Mouse (Mus musculus) kidney, adult 2 months (tissue): Measurements from ENCODE around the gene Casp14. TPM values are rescaled to one million over a fixed set of nuclear protein-coding genes. Genes with fewer than 3 reads are reported as not detected.

Experiments used
- DNase-seq: peaks from one replicate; pipeline ENCODE4 v3.0.0; 2021
- H3K27ac ChIP-seq: fragments of 200-500 bp; 2 replicates; pipeline ENCODE4 v1.5.1; 2012; ENCODE audit warnings: low read depth, low read length, control low read depth, inconsistent platforms; ENCODE audit not compliant: insufficient read depth
- H3K27me3 ChIP-seq: fragments of 200-500 bp; replicated peaks from 2 replicates; pipeline ENCODE4 v1.6.1; 2012; ENCODE audit warnings: mild to moderate bottlenecking, moderate library complexity, low read length, inconsistent platforms; ENCODE audit not compliant: control insufficient read depth, insufficient read depth
- H3K36me3 ChIP-seq: fragments of 200-500 bp; 2 replicates; pipeline ENCODE4 v1.6.1; 2012; ENCODE audit warnings: mild to moderate bottlenecking, moderate library complexity, low read length, inconsistent platforms; ENCODE audit not compliant: control insufficient read depth, insufficient read depth
- H3K4me1 ChIP-seq: fragments of 200-500 bp; 2 replicates; pipeline ENCODE4 v1.6.1; 2011; ENCODE audit warnings: low read length; ENCODE audit not compliant: control insufficient read depth, insufficient read depth
- H3K4me3 ChIP-seq: fragments of 200-500 bp; 2 replicates; pipeline ENCODE4 v1.5.1; 2011; ENCODE audit warnings: mild to moderate bottlenecking, low read depth, low read length, control low read depth; ENCODE audit not compliant: insufficient read depth
- CTCF ChIP-seq: fragments of 200-500 bp; conservative IDR thresholded peaks from 2 replicates; pipeline ENCODE4 v1.5.1; 2011; ENCODE audit warnings: low read depth, mild to moderate bottlenecking, control low read depth, low read length, moderate library complexity, mixed read lengths; ENCODE audit not compliant: insufficient read depth, insufficient read length
- POLR2A ChIP-seq: fragments of 200-500 bp; IDR thresholded peaks from one replicate; pipeline ENCODE4 v1.6.1; 2011; ENCODE audit warnings: low read depth, low read length, control low read depth
- WGBS: fragments of 180-500 bp; shearing (Covaris S2); methylation state at CpG from one replicate; pipeline ENCODE4 v1.1.7; 2018; 5-methylcytosine and 5-hydroxymethylcytosine counted together
- polyA plus RNA-seq: library from polyadenylated mRNA; depleted of rRNA; stranded (reverse); fragments of >200 nt; gene quantifications from 2 replicates; pipeline ENCODE4 v1.2.3, GENCODE M21; 2012

The Casp14 gene
- polyA plus RNA-seq, 1 experiment = not detected

- Histone ChIP-seq H3K4me1 (no peaks in the 10 kb centered on the region), H3K36me3 (no peaks in the 10 kb centered on the region), H3K4me3 (no peak overlapping the region), H3K27ac (no peak overlapping the region), H3K27me3 (no peaks in the 10 kb centered on the region)
- peak; percentile 58 for DNase-seq
- TF ChIP-seq CTCF (peak; percentile 48), POLR2A (no peak)
- 44% methylated on average over 4 of the region's 4 CpGs for WGBS
Observed at GRCm38 (mm10) chr10:78745453-78746232, 27.5 kb upstream of the Casp14 start.

GRCm38 (mm10) chr10:78743721-78744120 is 25.6 kb upstream of the Casp14 start:
- TF ChIP-seq CTCF (peak; percentile 41), POLR2A (no peak)
- Histone ChIP-seq H3K27ac (no peak overlapping the region), H3K36me3 (no peaks in the 10 kb centered on the region)

GRCm38 (mm10) chr10:78739821-78740220 is 21.7 kb upstream of the Casp14 start:
- no peak for TF ChIP-seq CTCF
- no peak for TF ChIP-seq POLR2A
- DNase-seq = no peak
- Histone ChIP-seq H3K27ac (no peak overlapping the region), H3K27me3 (no peaks in the 10 kb centered on the region), H3K4me1 (no peaks in the 10 kb centered on the region), H3K4me3 (no peak overlapping the region), H3K36me3 (no peaks in the 10 kb centered on the region)
- WGBS = 76% methylated on average over 4 of the region's 4 CpGs

More at GRCm38 (mm10) chr10:78743721-78744120, 25.6 kb upstream of the Casp14 start:
- peak; percentile 6 for DNase-seq
- no peak overlapping the region for H3K4me3 ChIP-seq
- H3K4me1 ChIP-seq = no peaks in the 10 kb centered on the region
- H3K27me3 ChIP-seq = no peaks in the 10 kb centered on the region

- no peak for TF ChIP-seq POLR2A
- no peak for TF ChIP-seq CTCF
- Histone ChIP-seq H3K4me3 (no peak overlapping the region), H3K36me3 (no peaks in the 10 kb centered on the region), H3K27me3 (no peaks in the 10 kb centered on the region), H3K27ac (no peak overlapping the region), H3K4me1 (no peaks in the 10 kb centered on the region)
- WGBS = 88% methylated on average over 5 of the region's 5 CpGs
- DNase-seq = no peak
Observed at GRCm38 (mm10) chr10:78727876-78728275, 9.8 kb upstream of the Casp14 start.

GRCm38 (mm10) chr10:78727035-78727434 is 8.9 kb upstream of the Casp14 start:
- DNase-seq = no peak
- Histone ChIP-seq H3K4me1 (no peaks in the 10 kb centered on the region), H3K27me3 (no peaks in the 10 kb centered on the region), H3K36me3 (no peaks in the 10 kb centered on the region), H3K4me3 (no peak overlapping the region), H3K27ac (no peak overlapping the region)
- 60% methylated on average over 3 of the region's 3 CpGs for WGBS
- TF ChIP-seq POLR2A (no peak), CTCF (no peak)

- no peak overlapping the region for H3K4me3 ChIP-seq
- no peaks in the 10 kb centered on the region for H3K4me1 ChIP-seq
- WGBS = 22% methylated on average over 2 of the region's 2 CpGs
- H3K27ac ChIP-seq = no peak overlapping the region
- no peak for DNase-seq
- no peaks in the 10 kb centered on the region for H3K36me3 ChIP-seq
- TF ChIP-seq CTCF (no peak), POLR2A (no peak)
- no peaks in the 10 kb centered on the region for H3K27me3 ChIP-seq
Observed at GRCm38 (mm10) chr10:78723416-78723815, 5.3 kb upstream of the Casp14 start.

GRCm38 (mm10) chr10:78722654-78723053 is 4.6 kb upstream of the Casp14 start:
- no peaks in the 10 kb centered on the region for H3K4me1 ChIP-seq
- no peak overlapping the region for H3K27ac ChIP-seq
- H3K36me3 ChIP-seq = no peaks in the 10 kb centered on the region
- DNase-seq = no peak
- H3K27me3 ChIP-seq = no peaks in the 10 kb centered on the region
- H3K4me3 ChIP-seq = no peak overlapping the region
- 78% methylated on average over 2 of the region's 2 CpGs for WGBS
- TF ChIP-seq CTCF (no peak), POLR2A (no peak)

GRCm38 (mm10) chr10:78722036-78722435 is 3.9 kb upstream of the Casp14 start:
- Histone ChIP-seq H3K27ac (no peak overlapping the region), H3K27me3 (no peaks in the 10 kb centered on the region), H3K36me3 (no peaks in the 10 kb centered on the region), H3K4me3 (no peak overlapping the region), H3K4me1 (no peaks in the 10 kb centered on the region)
- 53% methylated on average over 5 of the region's 5 CpGs for WGBS
- no peak for TF ChIP-seq POLR2A
- no peak for TF ChIP-seq CTCF
- no peak for DNase-seq
